Mouse (Mus musculus): ENCODE measurements around the gene Gm11549.

DNA sequence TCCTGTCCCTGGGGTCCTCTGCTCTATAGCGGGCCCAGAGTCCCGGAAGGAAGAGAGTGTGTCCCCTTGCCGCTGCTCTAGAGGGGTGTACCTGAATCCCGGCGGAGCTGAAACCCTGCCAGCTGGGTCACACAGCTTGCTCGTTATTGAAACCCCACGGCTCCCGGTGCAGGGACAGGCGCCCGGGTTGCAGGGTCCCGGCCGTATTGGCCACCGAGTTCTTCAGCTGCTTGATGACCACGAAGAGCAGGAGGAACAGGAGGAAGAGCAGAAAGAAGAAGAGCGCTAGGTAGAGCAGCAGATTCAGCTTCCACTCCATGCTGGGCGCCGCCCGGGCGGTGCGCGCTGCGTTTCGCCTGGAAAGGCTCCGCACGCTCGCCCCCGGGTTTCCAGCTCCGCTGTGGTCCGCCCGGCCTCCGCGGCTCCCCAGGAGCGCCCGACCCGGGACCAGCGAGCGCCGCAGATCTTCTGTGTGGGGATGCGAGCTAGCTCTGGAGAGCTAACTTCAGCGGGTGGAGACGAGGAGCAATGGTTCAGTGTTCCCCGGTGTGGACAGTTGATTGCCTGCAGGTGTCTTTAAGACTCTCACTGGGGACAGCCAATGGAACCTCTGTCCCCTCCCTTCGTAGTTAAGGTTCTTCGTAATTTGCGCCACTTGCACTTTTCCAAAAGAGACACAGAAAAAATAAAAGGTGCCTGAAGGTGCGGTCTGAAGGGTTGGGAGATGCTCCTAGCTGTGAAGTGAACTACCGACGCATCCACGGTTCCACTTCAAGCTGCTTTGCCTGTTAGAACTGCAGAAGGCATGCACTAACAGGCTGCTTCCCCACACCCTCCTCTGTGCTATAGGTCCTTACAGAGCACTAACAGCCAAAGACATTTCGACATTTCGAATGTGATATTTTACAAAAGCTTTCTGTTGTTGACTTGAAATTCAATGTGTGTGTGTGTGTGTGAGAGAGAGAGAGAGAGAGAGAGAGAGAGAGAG lies at the start of gene Gm11549:
- TF ChIP-seq POLR2A (IDR thresholded peaks at IDR 0.05; ENCODE audit: borderline replicate concordance, control insufficient read depth, low read depth, low read length): no peak
- no peak for TF ChIP-seq CTCF (IDR thresholded peaks at IDR 0.05; ENCODE audit: control insufficient read depth, insufficient read depth, low read length)

Data from bone marrow, adult 2 months (tissue).